Mouse (Mus musculus) forebrain, postnatal 0 days (tissue): Measurements from ENCODE around the gene Trhr2. TPM values are rescaled to one million over a fixed set of nuclear protein-coding genes. Genes with fewer than 3 reads are reported as not detected.
A peak's percentile ranks its signal among the peaks of the same experiment; 100 is the strongest.

Experiments used
- ATAC-seq: fragments of 200-750 bp; cut with Nextera tagmentation; 2 replicates; pipeline ENCODE4 v1.8.0; 2017; ENCODE audit warnings: mild to moderate bottlenecking, moderate library complexity
- DNase-seq: peaks from one replicate; pipeline ENCODE4 v3.0.0-alpha.2; 2015
- H3K27ac ChIP-seq: fragments of 300-500 bp; sonication (generic); 2 replicates; pipeline ENCODE4 v1.5.1; 2014; ENCODE audit warnings: low read depth, mild to moderate bottlenecking, antibody characterized with exemption, low read length, moderate library complexity, mixed read lengths
- H3K27me3 ChIP-seq: fragments of 300-500 bp; sonication (generic); 2 replicates; pipeline ENCODE4 v1.6.1; 2014; ENCODE audit warnings: mild to moderate bottlenecking, low read length, mixed read lengths; ENCODE audit not compliant: insufficient read depth
- H3K36me3 ChIP-seq: fragments of 300-500 bp; sonication (generic); 2 replicates; pipeline ENCODE4 v1.6.1; 2014; ENCODE audit warnings: mild to moderate bottlenecking, moderate library complexity; ENCODE audit not compliant: insufficient read depth
- H3K4me1 ChIP-seq: fragments of 300-500 bp; sonication (generic); 2 replicates; pipeline ENCODE4 v1.6.1; 2014; ENCODE audit warnings: antibody characterized with exemption; ENCODE audit not compliant: insufficient read depth
- H3K4me2 ChIP-seq: fragments of 300-500 bp; sonication (generic); 2 replicates; pipeline ENCODE4 v1.6.1; 2014; ENCODE audit warnings: low read depth, mild to moderate bottlenecking, moderate library complexity
- H3K4me3 ChIP-seq: fragments of 300-500 bp; sonication (generic); 2 replicates; pipeline ENCODE4 v1.5.1; 2014; ENCODE audit warnings: low read depth, low read length, mixed read lengths
- H3K9ac ChIP-seq: fragments of 300-500 bp; sonication (generic); 2 replicates; pipeline ENCODE4 v1.6.1; 2014; ENCODE audit warnings: mild to moderate bottlenecking
- H3K9me3 ChIP-seq: fragments of 300-500 bp; sonication (generic); 2 replicates; pipeline ENCODE4 v1.6.1; 2016; ENCODE audit warnings: low read length
- CTCF ChIP-seq: sonication (generic); IDR thresholded peaks from 2 replicates; pipeline ENCODE4 v1.5.1; 2016; ENCODE audit warnings: antibody characterized with exemption, control low read depth, low read depth
- WGBS: fragments of 180-500 bp; shearing (Covaris S2); extraction: QIAGEN DNeasy Blood & Tissue Kit; methylation state at CpG from one replicate; pipeline ENCODE4 v1.1.7; 2014; 5-methylcytosine and 5-hydroxymethylcytosine counted together
- polyA plus RNA-seq: library from polyadenylated mRNA; unstranded; fragments of >200 nt; fragmentation: Nextera tagmentation; extraction: Ambion mirVana; gene quantifications from 2 replicates; pipeline ENCODE4 v1.2.1, GENCODE M21; 2015
- total RNA-seq: library from RNA; depleted of rRNA; stranded (reverse); fragments of >200 nt; gene quantifications from 2 replicates; pipeline ENCODE4 v1.2.3, GENCODE M21; 2014

Trhr2 gene
- total and polyA plus RNA-seq, 2 experiments from 2014 or later: 0.27 TPM; not detected in 1

DNA sequence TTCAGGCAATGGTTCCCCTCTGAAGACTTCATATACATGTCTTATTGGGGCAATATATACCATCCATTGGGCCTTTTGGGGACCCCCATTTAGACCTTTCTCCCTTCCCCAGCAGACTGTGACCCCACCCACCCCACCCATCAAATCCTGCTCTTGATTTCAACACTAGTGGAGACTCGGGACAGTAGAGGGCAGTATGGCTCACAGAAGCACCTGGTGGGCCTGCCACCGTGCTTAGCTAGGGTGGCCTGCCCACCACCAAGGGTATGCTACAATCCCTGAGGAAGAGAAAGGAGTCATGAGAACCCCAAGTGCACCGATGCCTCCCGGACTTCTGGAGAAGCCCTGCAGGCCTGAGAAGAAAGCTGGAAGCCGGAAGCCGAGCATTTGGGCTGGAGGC, 21.7 kb downstream of the Trhr2 start:
- WGBS: 55% methylated on average over 6 of the region's 6 CpGs
- H3K27me3 ChIP-seq: peaks cover 32% of the 10 kb centered on the region
- DNase-seq: no peak

DNA sequence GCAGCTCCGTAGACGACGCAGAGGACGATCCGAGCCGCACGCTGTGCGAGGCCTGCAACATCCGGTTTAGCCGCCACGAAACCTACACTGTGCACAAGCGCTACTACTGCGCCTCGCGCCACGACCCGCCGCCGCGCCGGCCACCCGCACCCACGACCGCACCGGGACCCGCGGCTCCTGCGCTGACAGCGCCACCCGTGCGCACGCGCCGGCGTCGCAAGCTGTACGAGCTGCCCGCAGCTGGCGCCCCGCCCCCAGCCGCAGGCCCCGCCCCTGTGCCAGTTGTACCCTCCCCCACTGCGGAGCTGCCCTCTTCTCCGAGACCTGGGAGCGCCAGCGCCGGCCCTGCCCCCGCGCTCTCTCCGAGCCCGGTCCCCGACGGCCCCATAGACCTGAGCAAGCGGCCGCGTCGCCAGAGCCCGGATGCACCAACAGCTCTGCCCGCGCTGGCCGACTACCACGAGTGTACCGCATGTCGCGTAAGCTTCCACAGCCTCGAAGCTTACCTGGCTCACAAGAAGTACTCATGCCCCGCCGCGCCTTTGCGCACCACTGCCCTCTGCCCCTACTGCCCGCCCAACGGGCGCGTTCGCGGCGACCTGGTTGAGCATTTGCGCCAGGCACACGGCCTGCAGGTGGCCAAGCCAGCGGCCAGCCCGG, 24.2 kb downstream of the Trhr2 start:
- peak overlapping the region; percentile 56 for H3K9ac ChIP-seq
- H3K4me3 ChIP-seq: peak overlapping the region; percentile 54
- DNase-seq (peak; percentile 77), ATAC-seq (peak; percentile 72)
- no peaks in the 10 kb centered on the region for H3K36me3 ChIP-seq
- 0 out of 2 replicates have a peak, but pooled peaks cover 7% of the 10 kb centered on the region for H3K4me1 ChIP-seq
- no peaks in the 10 kb centered on the region for H3K9me3 ChIP-seq
- H3K4me2 ChIP-seq: peak overlapping the region; percentile 83
- WGBS: 8% methylated on average over 71 of the region's 81 CpGs
- TF ChIP-seq CTCF: peak; percentile 13; the same call in 1 of the 2 replicates
- H3K27ac ChIP-seq: no peak overlapping the region
- H3K27me3 ChIP-seq: peaks cover 31% of the 10 kb centered on the region

More for the DNA sequence above, 21.7 kb downstream of the Trhr2 start:
- H3K36me3 ChIP-seq: no peaks in the 10 kb centered on the region
- H3K4me1 ChIP-seq: 0 out of 2 replicates have a peak, but pooled peaks cover 7% of the 10 kb centered on the region
- TF ChIP-seq CTCF: 0 out of 2 replicates have a peak, but pooled peaks have one; percentile 30
- no peak overlapping the region for H3K9ac ChIP-seq
- H3K27ac ChIP-seq: no peak overlapping the region
- no peaks in the 10 kb centered on the region for H3K9me3 ChIP-seq
- no peak for ATAC-seq
- H3K4me3 ChIP-seq: no peak overlapping the region
- H3K4me2 ChIP-seq: no peak overlapping the region

DNA sequence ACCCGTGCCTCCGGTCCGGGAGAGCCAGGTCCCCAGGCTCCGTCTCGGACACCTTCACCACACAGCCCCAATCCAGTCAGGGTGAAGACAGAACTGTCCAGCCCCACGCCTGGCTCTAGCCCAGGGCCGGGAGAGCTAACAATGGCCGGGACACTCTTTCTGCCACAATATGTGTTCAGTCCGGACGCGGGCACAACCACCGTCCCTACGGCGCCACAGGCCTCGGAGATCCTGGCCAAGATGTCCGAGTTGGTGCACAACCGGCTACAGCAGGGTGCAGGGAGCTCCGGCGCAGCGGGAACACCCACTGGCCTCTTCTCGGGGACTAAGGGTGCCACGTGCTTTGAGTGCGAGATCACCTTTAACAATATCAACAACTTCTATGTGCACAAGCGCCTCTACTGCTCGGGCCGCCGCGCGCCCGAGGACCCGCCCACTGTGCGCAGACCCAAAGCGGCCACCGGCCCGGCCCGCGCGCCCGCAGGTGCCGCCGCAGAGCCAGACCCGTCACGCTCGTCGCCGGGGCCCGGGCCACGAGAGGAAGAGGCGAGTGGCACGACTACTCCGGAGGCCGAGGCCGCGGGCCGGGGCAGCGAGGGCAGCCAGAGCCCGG, 24.8 kb downstream of the Trhr2 start:
- no peaks in the 10 kb centered on the region for H3K9me3 ChIP-seq
- no peaks in the 10 kb centered on the region for H3K36me3 ChIP-seq
- no peak overlapping the region for H3K27ac ChIP-seq
- ATAC-seq (peak; percentile 44), DNase-seq (peak; percentile 21)
- peaks cover 31% of the 10 kb centered on the region for H3K27me3 ChIP-seq
- H3K4me3 ChIP-seq: peak overlapping the region; percentile 54
- peak overlapping the region; percentile 83 for H3K4me2 ChIP-seq
- 0 out of 2 replicates have a peak, but pooled peaks cover 7% of the 10 kb centered on the region for H3K4me1 ChIP-seq
- no peak for TF ChIP-seq CTCF
- peak overlapping the region; percentile 56 for H3K9ac ChIP-seq
- 13% methylated on average over 45 of the region's 57 CpGs for WGBS

DNA sequence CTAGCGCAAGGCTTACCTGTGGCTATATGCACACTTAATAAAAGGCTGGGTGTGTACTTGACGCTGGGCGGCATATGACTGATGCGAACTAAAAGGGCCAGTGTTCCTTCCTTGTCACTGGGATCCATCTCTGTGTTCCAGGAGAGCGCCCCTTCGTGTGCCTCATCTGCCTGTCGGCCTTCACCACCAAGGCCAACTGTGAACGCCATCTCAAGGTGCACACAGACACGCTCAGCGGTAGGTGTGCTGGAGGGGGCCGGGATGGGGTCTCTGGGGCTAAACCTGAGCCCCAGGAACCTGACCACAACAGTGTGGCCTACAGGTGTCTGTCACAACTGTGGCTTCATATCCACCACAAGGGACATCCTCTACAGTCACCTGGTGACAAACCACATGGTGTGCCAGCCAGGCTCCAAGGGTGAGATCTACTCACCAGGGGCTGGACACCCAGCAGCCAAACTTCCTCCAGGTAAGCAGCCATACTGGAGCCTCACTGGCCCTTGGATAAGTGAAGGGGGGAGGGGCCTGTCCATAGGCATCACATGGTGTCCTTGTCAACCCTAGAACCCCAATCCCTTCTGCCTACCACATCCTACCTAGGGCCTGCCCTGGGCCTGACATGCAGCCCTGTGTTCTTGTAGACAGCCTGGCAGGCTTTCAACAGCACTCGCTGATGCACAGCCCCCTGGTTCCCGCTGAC, 25.6 kb downstream of the Trhr2 start:
- Histone ChIP-seq H3K4me2 (peak overlapping the region; percentile 83), H3K9ac (peak overlapping the region; percentile 56; the same call in 1 of the 2 replicates), H3K4me3 (no peak overlapping the region), H3K27ac (no peak overlapping the region), H3K36me3 (no peaks in the 10 kb centered on the region), H3K9me3 (no peaks in the 10 kb centered on the region), H3K4me1 (0 out of 2 replicates have a peak, but pooled peaks cover 7% of the 10 kb centered on the region), H3K27me3 (peaks cover 31% of the 10 kb centered on the region)
- TF ChIP-seq CTCF: no peak
- DNase-seq (no peak), ATAC-seq (no peak)
- WGBS: 85% methylated on average over 13 of the region's 13 CpGs

DNA sequence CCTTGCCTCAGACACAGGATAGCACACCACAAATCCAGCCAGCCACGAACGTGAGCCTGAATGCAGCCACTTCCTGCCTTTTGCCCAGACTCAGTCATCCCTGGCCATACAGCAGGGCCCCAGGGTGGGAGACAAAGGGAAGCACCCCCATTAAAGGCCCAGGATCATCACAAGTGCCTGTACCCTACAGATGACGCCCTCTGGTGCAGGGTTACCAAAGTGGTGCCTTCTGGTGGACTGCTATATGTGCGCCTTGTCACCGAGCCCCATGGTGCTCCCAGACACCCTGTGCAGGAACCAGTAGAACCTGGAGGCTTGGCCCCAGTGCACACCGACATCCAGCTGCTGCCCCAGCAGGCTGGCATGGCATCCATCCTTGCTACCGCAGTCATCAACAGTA, 27.0 kb downstream of the Trhr2 start:
- Histone ChIP-seq H3K27me3 (peaks cover 31% of the 10 kb centered on the region), H3K27ac (no peak overlapping the region), H3K9me3 (no peaks in the 10 kb centered on the region), H3K9ac (no peak overlapping the region), H3K4me1 (0 out of 2 replicates have a peak, but pooled peaks cover 7% of the 10 kb centered on the region), H3K36me3 (no peaks in the 10 kb centered on the region), H3K4me3 (no peak overlapping the region), H3K4me2 (no peak overlapping the region)
- 78% methylated on average over 7 of the region's 7 CpGs for WGBS
- no peak for TF ChIP-seq CTCF
- ATAC-seq (no peak), DNase-seq (no peak)

DNA sequence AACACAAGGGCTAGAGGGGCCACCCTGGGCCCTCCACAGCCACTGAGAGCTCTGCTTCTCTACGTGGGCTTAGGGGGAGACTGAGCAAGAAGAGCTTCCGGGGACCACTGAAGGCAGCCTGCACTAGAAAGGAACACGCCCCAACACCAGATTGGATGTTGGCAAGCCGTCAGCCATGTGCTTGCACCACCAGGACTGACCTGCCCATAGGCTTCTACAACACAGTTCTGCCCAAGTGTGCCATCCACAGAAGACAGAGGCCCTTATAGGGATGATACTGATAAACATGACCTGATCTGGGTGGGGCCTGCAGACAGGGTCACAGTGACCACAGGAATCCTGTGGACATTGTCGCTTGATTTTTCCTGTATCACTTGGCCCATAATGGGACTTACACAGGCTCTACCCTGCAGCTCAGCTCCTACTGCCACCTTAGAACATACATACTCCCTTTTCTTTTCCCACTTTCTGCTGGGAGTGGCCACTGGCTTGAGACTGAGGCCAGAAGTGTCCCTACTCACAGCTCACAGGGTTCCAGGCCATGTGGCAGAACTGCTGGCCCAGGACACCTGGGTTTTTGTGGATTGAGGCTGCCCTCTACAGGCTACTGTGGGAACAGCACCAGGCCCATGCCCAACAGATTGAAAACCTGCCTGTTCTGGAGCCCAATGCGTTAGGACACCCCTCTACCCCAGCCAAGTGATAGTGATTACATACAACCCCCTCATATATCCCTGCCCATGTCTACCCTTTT, 27.6 kb downstream of the Trhr2 start:
- H3K4me1 ChIP-seq: 0 out of 2 replicates have a peak, but pooled peaks cover 7% of the 10 kb centered on the region
- ATAC-seq (peak; percentile 36), DNase-seq (peak; percentile 87)
- WGBS: 60% methylated on average over 6 of the region's 6 CpGs
- H3K27me3 ChIP-seq: peaks cover 26% of the 10 kb centered on the region
- no peak overlapping the region for H3K4me3 ChIP-seq
- TF ChIP-seq CTCF: peak; percentile 97
- no peak overlapping the region for H3K9ac ChIP-seq
- H3K9me3 ChIP-seq: no peaks in the 10 kb centered on the region
- no peaks in the 10 kb centered on the region for H3K36me3 ChIP-seq
- H3K4me2 ChIP-seq: no peak overlapping the region
- no peak overlapping the region for H3K27ac ChIP-seq
